Comparison of ENCODE assay signal across 24 mouse cellular contexts in the genomic region with DNA sequence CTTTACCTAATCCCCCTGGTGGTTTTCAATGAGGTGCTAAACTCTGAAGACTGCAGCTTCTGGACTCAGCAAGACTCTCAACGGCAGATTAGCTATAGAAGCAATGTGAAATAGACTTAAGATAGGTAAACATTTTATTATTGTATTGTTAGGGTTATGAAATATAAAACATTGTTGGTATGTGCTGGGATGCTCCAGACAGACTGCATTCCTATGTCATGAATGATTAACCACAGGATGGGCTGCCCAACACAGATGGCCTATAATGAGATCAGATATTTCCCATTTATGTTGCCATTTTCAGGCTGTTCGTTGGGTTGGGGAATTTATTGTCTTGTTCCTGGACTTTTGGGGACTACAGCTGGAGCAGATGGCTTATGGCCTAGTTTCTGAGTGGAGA.
"Had no signal": no experiment of that assay in that cellular context is flagged by ENCODE, and none has a peak within 500 bp of the region (broad histone marks: within the 10 kb centered on the region; RNA-seq: fewer than 3 reads in every experiment).

No protein-coding gene starts in this region.

- H3K4me1 ChIP-seq: heart, embryonic 13.5 days; heart, embryonic 15.5 days; hindbrain, embryonic 13.5 days; hindbrain, embryonic 15.5 days; limb, embryonic 13.5 days; limb, embryonic 15.5 days; liver, embryonic 12.5 days had no signal

- DNase-seq: gastrocnemius, adult 2 months; gastrocnemius, postnatal 14 days; gastrocnemius, postnatal 36 days; heart, adult 11 months; heart, adult 2 months; heart, postnatal 14 days; heart, postnatal 36 days; kidney, adult 11 months; kidney, adult 8-10 months; kidney, postnatal 10 days; kidney, postnatal 25 days; kidney, postnatal 4 days; left cerebral cortex, postnatal 4 days had no signal

- H3K27me3 ChIP-seq: heart, embryonic 13.5 days; heart, embryonic 15.5 days; hindbrain, embryonic 13.5 days; hindbrain, embryonic 15.5 days; limb, embryonic 13.5 days; limb, embryonic 15.5 days; liver, embryonic 12.5 days had no signal

- H3K9me3 ChIP-seq: heart, embryonic 13.5 days; heart, embryonic 15.5 days; hindbrain, embryonic 13.5 days; hindbrain, embryonic 15.5 days; limb, embryonic 13.5 days; limb, embryonic 15.5 days; liver, embryonic 12.5 days had no signal

- H3K36me3 ChIP-seq: heart, embryonic 13.5 days; heart, embryonic 15.5 days; hindbrain, embryonic 13.5 days; hindbrain, embryonic 15.5 days; limb, embryonic 13.5 days; limb, embryonic 15.5 days; liver, embryonic 12.5 days had no signal

- H3K9ac ChIP-seq: heart, embryonic 13.5 days; heart, embryonic 15.5 days; hindbrain, embryonic 13.5 days; hindbrain, embryonic 15.5 days; limb, embryonic 13.5 days; limb, embryonic 15.5 days; liver, embryonic 12.5 days had no signal

- ATAC-seq: hindbrain, postnatal 0 days; intestine, embryonic 16.5 days; liver, embryonic 12.5 days had no signal

- H3K4me3 ChIP-seq: gastrocnemius, adult 2 months; heart, adult 2 months; heart, embryonic 13.5 days; heart, embryonic 15.5 days; hindbrain, embryonic 13.5 days; hindbrain, embryonic 15.5 days; layer of hippocampus, adult 2 months; limb, embryonic 13.5 days; limb, embryonic 15.5 days; liver, embryonic 12.5 days had no signal

- H3K4me2 ChIP-seq: heart, embryonic 11.5 days; heart, embryonic 13.5 days; heart, embryonic 15.5 days; hindbrain, embryonic 13.5 days; hindbrain, embryonic 15.5 days; limb, embryonic 13.5 days; limb, embryonic 15.5 days; liver, embryonic 12.5 days had no signal

- H3K27ac ChIP-seq: gastrocnemius, adult 2 months; heart, adult 2 months; heart, embryonic 13.5 days; heart, embryonic 15.5 days; hindbrain, embryonic 13.5 days; hindbrain, embryonic 15.5 days; hindbrain, postnatal 0 days; layer of hippocampus, adult 2 months; limb, embryonic 13.5 days; limb, embryonic 15.5 days; liver, embryonic 12.5 days had no signal
